Mouse (Mus musculus) G1E (cell line): ENCODE measurements around the gene Gm35549. TPM values are rescaled to one million over a fixed set of nuclear protein-coding genes. Genes with fewer than 3 reads are reported as not detected.

ENCODE experiments used
- ATAC-seq: 2 replicates; pipeline ENCODE4 v1.8.0; 2016; ENCODE audit warnings: mild to moderate bottlenecking; ENCODE audit not compliant: insufficient number of reproducible peaks, poor library complexity, low FRiP score, severe bottlenecking; ENCODE audit errors: extremely low read depth
- DNase-seq: peaks from one replicate; pipeline ENCODE4 v3.0.0; 2012; ENCODE audit warnings: low spot score
- H3K27me3 ChIP-seq: 2 replicates; pipeline ENCODE4 v1.6.1; 2012; ENCODE audit warnings: mild to moderate bottlenecking, low read length, inconsistent platforms; ENCODE audit not compliant: insufficient read depth
- H3K36me3 ChIP-seq: replicated peaks from 2 replicates; pipeline ENCODE3; 2012; ENCODE audit warnings: mild to moderate bottlenecking, inconsistent platforms
- H3K4me1 ChIP-seq: 2 replicates; pipeline ENCODE4 v1.6.1; 2012; ENCODE audit warnings: low read depth, low read length, inconsistent platforms, mixed read lengths; ENCODE audit not compliant: insufficient read depth
- H3K4me3 ChIP-seq: 2 replicates; pipeline ENCODE4 v1.5.1; 2012; ENCODE audit warnings: low read depth, mild to moderate bottlenecking, inconsistent platforms, low read length, moderate library complexity, mixed read lengths
- H3K9me3 ChIP-seq: replicated peaks from 2 replicates; pipeline ENCODE4 v1.6.1; 2012; ENCODE audit warnings: inconsistent platforms
- CTCF ChIP-seq: IDR thresholded peaks from 2 replicates; pipeline ENCODE4 v1.5.1; 2012; ENCODE audit warnings: low read depth, low read length, inconsistent platforms, mixed read lengths
- GATA1 ChIP-seq: IDR thresholded peaks from 2 replicates; pipeline ENCODE4 v1.6.1; 2012; ENCODE audit warnings: borderline replicate concordance, low read length, inconsistent platforms, mixed read lengths
- GATA2 ChIP-seq: IDR thresholded peaks from 2 replicates; pipeline ENCODE4 v1.6.1; 2012; ENCODE audit warnings: low read depth, low read length, inconsistent platforms, borderline replicate concordance
- POLR2AphosphoS5 ChIP-seq: IDR thresholded peaks from 2 replicates; pipeline ENCODE4 v1.6.1; 2012; ENCODE audit warnings: low read depth, low read length, inconsistent platforms; ENCODE audit not compliant: insufficient replicate concordance
- TAL1 ChIP-seq: conservative IDR thresholded peaks from 2 replicates; pipeline ENCODE4 v1.6.1; 2012; ENCODE audit warnings: low read depth, low read length, inconsistent platforms, mixed read lengths
- polyA plus RNA-seq: library from polyadenylated mRNA; stranded (reverse); fragments of >175 nt; gene quantifications from 2 replicates; pipeline ENCODE4 v1.2.3, GENCODE M21; 2012
- total RNA-seq, 2 experiments: library from RNA; stranded (forward) in 1 of 2; stranded (reverse) in 1 of 2; fragments of 200-1000 nt in 1 of 2; fragments of >200 nt in 1 of 2; fragmentation: Nextera tagmentation in 1 of 2; gene quantifications; 2 replicates each; pipeline ENCODE4 v1.2.3; 2014 to 2017

Gm35549 gene
- total and polyA plus RNA-seq, 3 experiments, result not detected

- no peak for DNase-seq
- H3K4me1 ChIP-seq, result no peaks in the 10 kb centered on the region
- TF ChIP-seq GATA2, result no peak
- TF ChIP-seq TAL1, result no peak
- no peak for TF ChIP-seq CTCF
- no peak for TF ChIP-seq POLR2AphosphoS5
- TF ChIP-seq GATA1, result no peak
These were observed 31.4 kb downstream of the Gm35549 start for GRCm38 (mm10) chr9:122812386-122812785.

GRCm38 (mm10) chr9:122810212-122810611 is 33.6 kb downstream of the Gm35549 start:
- no peaks in the 10 kb centered on the region for H3K27me3 ChIP-seq
- no peaks in the 10 kb centered on the region for H3K9me3 ChIP-seq
- H3K4me1 ChIP-seq, result peaks cover 14% of the 10 kb centered on the region
- ATAC-seq (no peak), DNase-seq (no peak)
- TF ChIP-seq GATA1, result no peak
- no peak for TF ChIP-seq CTCF
- TF ChIP-seq GATA2, result no peak
- TF ChIP-seq POLR2AphosphoS5, result no peak
- TF ChIP-seq TAL1, result no peak
- H3K36me3 ChIP-seq, result peaks cover 40% of the 10 kb centered on the region
- H3K4me3 ChIP-seq, result no peak overlapping the region

More at GRCm38 (mm10) chr9:122812386-122812785, 31.4 kb downstream of the Gm35549 start:
- Histone ChIP-seq H3K27me3 (no peaks in the 10 kb centered on the region), H3K9me3 (no peaks in the 10 kb centered on the region), H3K36me3 (peaks cover 52% of the 10 kb centered on the region), H3K4me3 (no peak overlapping the region)
- ATAC-seq, result no peak

GRCm38 (mm10) chr9:122807186-122807585 is 36.6 kb downstream of the Gm35549 start:
- no peak for TF ChIP-seq GATA2
- no peak for TF ChIP-seq GATA1
- no peak for TF ChIP-seq TAL1
- no peak for TF ChIP-seq POLR2AphosphoS5
- no peak for TF ChIP-seq CTCF
- Histone ChIP-seq H3K4me1 (peaks cover 22% of the 10 kb centered on the region), H3K36me3 (peaks cover 26% of the 10 kb centered on the region), H3K27me3 (no peaks in the 10 kb centered on the region), H3K4me3 (no peak overlapping the region), H3K9me3 (no peaks in the 10 kb centered on the region)
- DNase-seq, result no peak
- ATAC-seq, result no peak

GRCm38 (mm10) chr9:122805845-122806341 is 37.9 kb downstream of the Gm35549 start:
- H3K4me1 ChIP-seq, result peaks cover 22% of the 10 kb centered on the region
- no peaks in the 10 kb centered on the region for H3K27me3 ChIP-seq
- peak overlapping the region; percentile 83 for H3K4me3 ChIP-seq
- H3K9me3 ChIP-seq, result no peaks in the 10 kb centered on the region
- ATAC-seq (peak; percentile 31; the same call in 1 of the 2 replicates), DNase-seq (no peak)
- TF ChIP-seq GATA2 (no peak), CTCF (no peak), GATA1 (no peak), TAL1 (no peak), POLR2AphosphoS5 (no peak)
- H3K36me3 ChIP-seq, result peaks cover 20% of the 10 kb centered on the region

GRCm38 (mm10) chr9:122805053-122805844 is 38.6 kb downstream of the Gm35549 start, which contains the start of gene Tcaim:
TSS of gene Tcaim (plus strand) at chr9:122805539.
- no peak for TF ChIP-seq POLR2AphosphoS5
- TF ChIP-seq TAL1, result no peak
- no peak for TF ChIP-seq GATA2
- no peak for TF ChIP-seq CTCF
- TF ChIP-seq GATA1, result no peak
- H3K4me1 ChIP-seq, result peaks cover 22% of the 10 kb centered on the region
- ATAC-seq, result peak; percentile 85
- H3K9me3 ChIP-seq, result no peaks in the 10 kb centered on the region
- H3K4me3 ChIP-seq, result peak within 1 kb of the TSS; percentile 83
- peak; percentile 85 for DNase-seq
- peaks cover 14% of the 10 kb centered on the region for H3K36me3 ChIP-seq
- H3K27me3 ChIP-seq, result peaks cover 3% of the 10 kb centered on the region; the same call in 1 of the 2 replicates

- Histone ChIP-seq H3K4me1 (no peaks in the 10 kb centered on the region), H3K9me3 (no peaks in the 10 kb centered on the region), H3K27me3 (peaks cover 12% of the 10 kb centered on the region; the same call in 1 of the 2 replicates), H3K4me3 (no peak overlapping the region), H3K36me3 (no peaks in the 10 kb centered on the region)
- no peak for DNase-seq
- TF ChIP-seq GATA2 (no peak), POLR2AphosphoS5 (no peak), CTCF (no peak), TAL1 (no peak), GATA1 (no peak)
- ATAC-seq, result no peak
These were observed 57.3 kb downstream of the Gm35549 start for GRCm38 (mm10) chr9:122786534-122786933.
